Mouse (Mus musculus): ENCODE data around the gene Rph3al.

The Rph3al gene

DNA sequence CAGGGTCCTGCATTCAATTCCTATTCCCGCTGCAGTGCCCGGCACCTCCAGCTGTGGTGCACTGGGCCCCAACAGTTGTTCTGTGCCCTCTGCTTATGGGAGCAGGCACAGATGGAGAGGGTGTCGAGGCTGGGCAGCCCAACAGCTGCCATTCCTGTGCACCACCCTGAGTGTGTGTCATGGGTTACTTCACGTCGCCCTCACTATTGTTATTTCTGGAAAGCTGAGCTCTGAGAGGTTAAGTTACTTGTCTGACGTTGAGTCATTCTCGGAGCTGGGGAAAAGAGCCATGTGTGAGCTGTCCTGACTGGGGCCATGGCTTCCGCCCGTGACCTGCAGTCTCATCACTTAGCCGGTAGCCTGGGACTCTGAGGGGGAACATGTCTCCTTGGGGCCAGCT, 125.1 kb downstream of the Rph3al start:
- DNase-seq (ENCODE audit: inconsistent ontology term), result no peak

DNA sequence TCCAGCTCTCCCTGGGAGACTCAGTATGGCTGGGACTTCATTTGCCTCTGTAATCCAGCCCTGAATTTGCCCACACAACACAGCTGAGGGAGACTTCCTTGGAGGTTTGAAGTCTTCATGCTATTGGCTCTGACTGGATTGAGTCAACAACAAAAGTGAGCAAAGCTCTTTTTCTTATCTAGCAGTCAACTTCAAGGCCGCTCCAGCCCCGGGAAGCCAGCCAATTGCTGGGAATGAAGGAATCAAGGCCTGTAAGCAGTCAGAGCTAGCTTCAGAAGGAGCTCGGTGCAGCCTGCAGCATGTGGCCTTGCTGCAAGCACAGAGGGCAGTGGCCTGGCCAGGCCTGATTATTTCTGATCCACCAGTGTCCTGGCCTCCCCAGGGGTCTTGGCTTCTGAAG, 126.3 kb downstream of the Rph3al start:
- peak; percentile 74 for DNase-seq (ENCODE audit: inconsistent ontology term)

- DNase-seq (ENCODE audit: inconsistent ontology term), result no peak
Observed at GRCm38 (mm10) chr11:75810526-75810925, 127.7 kb downstream of the Rph3al start.

GRCm38 (mm10) chr11:75807486-75807885, 130.7 kb downstream of the Rph3al start:
- DNase-seq (ENCODE audit: inconsistent ontology term), result no peak

GRCm38 (mm10) chr11:75801771-75802550, 136.3 kb downstream of the Rph3al start:
- DNase-seq (ENCODE audit: inconsistent ontology term), result no peak

- DNase-seq (ENCODE audit: inconsistent ontology term), result no peak
Observed at GRCm38 (mm10) chr11:75801369-75801768, 136.9 kb downstream of the Rph3al start.

- no peak for DNase-seq (ENCODE audit: inconsistent ontology term)
Observed at GRCm38 (mm10) chr11:75796536-75797246, 141.5 kb downstream of the Rph3al start.

GRCm38 (mm10) chr11:75796029-75796445, 142.2 kb downstream of the Rph3al start, which contains the start of gene Doc2b:
TSS of gene Doc2b (minus strand) at chr11:75796049.
- DNase-seq (ENCODE audit: inconsistent ontology term), result peak; percentile 52

DNA sequence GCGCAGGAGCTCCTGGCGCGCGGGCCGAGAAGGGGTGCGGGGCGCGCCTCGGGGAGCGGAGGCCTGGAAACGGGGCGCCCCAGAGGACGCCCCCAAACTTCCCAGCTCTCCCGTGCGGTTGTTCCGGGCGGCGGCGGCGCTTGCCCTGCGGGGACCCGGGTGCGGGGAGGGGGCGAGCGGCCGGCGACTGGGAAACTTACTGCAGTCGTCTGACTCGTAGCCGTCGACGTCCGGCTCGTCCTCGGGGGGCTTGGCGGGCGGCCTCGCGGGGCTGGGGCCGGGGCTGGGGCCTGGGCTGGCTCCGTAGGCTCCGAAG, 142.9 kb downstream of the Rph3al start:
- no peak for DNase-seq (ENCODE audit: inconsistent ontology term)

- no peak for DNase-seq (ENCODE audit: inconsistent ontology term)
Observed at GRCm38 (mm10) chr11:75794602-75795320, 143.5 kb downstream of the Rph3al start.

DNA sequence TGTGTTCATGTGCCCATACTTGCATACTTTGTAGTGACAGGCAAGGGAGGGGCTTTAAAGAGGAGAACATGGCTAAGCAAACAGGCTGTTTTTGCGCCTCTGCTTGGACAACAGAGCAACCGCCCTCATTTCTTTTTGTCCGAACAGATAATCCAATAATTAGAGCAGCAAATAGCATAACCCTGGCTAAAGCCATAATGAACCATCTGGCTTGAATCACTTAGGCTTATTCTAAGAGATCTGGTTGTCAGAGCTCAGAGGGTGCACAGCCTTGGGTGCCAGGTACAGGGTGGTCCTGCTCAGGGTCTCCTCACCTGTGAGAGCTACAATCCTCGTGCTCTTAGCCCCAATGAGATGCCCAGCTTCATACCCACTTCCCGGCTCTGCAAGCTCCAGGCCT, 144.9 kb downstream of the Rph3al start:
- DNase-seq (ENCODE audit: inconsistent ontology term), result no peak

GRCm38 (mm10) chr11:75792535-75792934, 145.7 kb downstream of the Rph3al start:
- no peak for DNase-seq (ENCODE audit: inconsistent ontology term)

GRCm38 (mm10) chr11:75785897-75786296, 152.3 kb downstream of the Rph3al start:
- no peak for DNase-seq (ENCODE audit: inconsistent ontology term)

DNA sequence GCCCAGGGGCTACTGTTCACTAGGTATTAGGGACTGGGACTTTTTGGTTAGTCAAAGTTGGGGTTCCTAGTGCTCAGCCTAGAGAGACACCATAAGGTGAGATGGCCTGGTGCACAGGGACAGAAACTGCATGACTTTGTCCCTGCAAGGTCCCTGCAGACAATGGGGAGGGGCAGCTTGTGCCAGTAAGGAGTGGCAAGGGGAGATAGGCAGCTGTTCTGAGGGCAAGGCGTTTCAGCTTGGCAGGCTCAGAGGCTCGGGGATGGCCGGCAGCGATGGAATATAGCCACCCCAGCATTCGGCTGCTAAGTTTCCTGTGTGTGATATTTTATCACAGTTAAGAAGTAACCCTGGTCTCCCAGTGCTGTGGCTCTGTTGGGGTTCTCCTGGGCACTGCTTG, 154.4 kb downstream of the Rph3al start:
- no peak for DNase-seq (ENCODE audit: inconsistent ontology term)

GRCm38 (mm10) chr11:75781919-75782318, 156.3 kb downstream of the Rph3al start:
- DNase-seq (ENCODE audit: inconsistent ontology term), result peak; percentile 74
